Mouse (Mus musculus) megakaryocyte, embryonic 14.5 days (primary cell): Measurements from ENCODE around the gene Pde7b. TPM values are rescaled to one million over a fixed set of nuclear protein-coding genes. Genes with fewer than 3 reads are reported as not detected.

Experiments used
- H3K27me3 ChIP-seq: replicated peaks from 2 replicates; pipeline ENCODE3; 2012; ENCODE audit warnings: inconsistent platforms
- H3K36me3 ChIP-seq: replicated peaks from 2 replicates; pipeline ENCODE3; 2012; ENCODE audit warnings: low read length, inconsistent platforms, mixed read lengths
- H3K4me1 ChIP-seq: 2 replicates; pipeline ENCODE4 v1.6.1; 2012; ENCODE audit warnings: inconsistent platforms
- H3K4me3 ChIP-seq: replicated peaks from 2 replicates; pipeline ENCODE3; 2012; ENCODE audit warnings: moderate library complexity, mild to moderate bottlenecking, inconsistent platforms
- H3K9me3 ChIP-seq: 2 replicates; pipeline ENCODE4 v1.6.1; 2012; ENCODE audit warnings: inconsistent platforms
- FLI1 ChIP-seq: IDR thresholded peaks from 2 replicates; pipeline ENCODE4 v1.6.1; 2012; ENCODE audit warnings: low read length, inconsistent platforms, mixed read lengths
- GATA1 ChIP-seq: IDR thresholded peaks from 3 replicates; pipeline ENCODE4 v1.6.1; 2012; ENCODE audit warnings: mixed read lengths, low read length, inconsistent platforms, borderline replicate concordance
- polyA plus RNA-seq: library from polyadenylated mRNA; stranded (reverse); fragments of >175 nt; gene quantifications from 2 replicates; pipeline ENCODE4 v1.2.3, GENCODE M21; 2012; ENCODE audit warnings: low replicate concordance; ENCODE audit not compliant: insufficient read depth

Gene Pde7b
- polyA plus RNA-seq, 1 experiment, result 0.68 TPM

- peaks cover 10% of the 10 kb centered on the region for H3K27me3 ChIP-seq
- no peak overlapping the region for H3K4me3 ChIP-seq
- no peak for TF ChIP-seq FLI1
- no peak for TF ChIP-seq GATA1
- H3K36me3 ChIP-seq, result no peaks in the 10 kb centered on the region
- H3K4me1 ChIP-seq, result peaks cover 12% of the 10 kb centered on the region
- H3K9me3 ChIP-seq, result no peaks in the 10 kb centered on the region
Measured at GRCm38 (mm10) chr10:20507732-20508412, 217.0 kb downstream of the Pde7b start.

- Histone ChIP-seq H3K4me3 (no peak overlapping the region), H3K9me3 (no peaks in the 10 kb centered on the region), H3K27me3 (peaks cover 9% of the 10 kb centered on the region), H3K4me1 (peaks cover 12% of the 10 kb centered on the region), H3K36me3 (no peaks in the 10 kb centered on the region)
- TF ChIP-seq FLI1 (no peak), GATA1 (no peak)
Measured at GRCm38 (mm10) chr10:20507069-20507468, 217.8 kb downstream of the Pde7b start.

- TF ChIP-seq GATA1, result no peak
- TF ChIP-seq FLI1, result no peak
- no peaks in the 10 kb centered on the region for H3K36me3 ChIP-seq
- no peaks in the 10 kb centered on the region for H3K9me3 ChIP-seq
- H3K27me3 ChIP-seq, result peaks cover 2% of the 10 kb centered on the region
- peaks cover 19% of the 10 kb centered on the region for H3K4me1 ChIP-seq
- no peak overlapping the region for H3K4me3 ChIP-seq
Measured at GRCm38 (mm10) chr10:20505454-20505853, 219.4 kb downstream of the Pde7b start.

- H3K4me1 ChIP-seq, result peaks cover 19% of the 10 kb centered on the region
- no peaks in the 10 kb centered on the region for H3K9me3 ChIP-seq
- H3K27me3 ChIP-seq, result peaks cover 2% of the 10 kb centered on the region
- no peak overlapping the region for H3K4me3 ChIP-seq
- TF ChIP-seq FLI1 (no peak), GATA1 (no peak)
- no peaks in the 10 kb centered on the region for H3K36me3 ChIP-seq
Measured at GRCm38 (mm10) chr10:20504800-20505199, 220.1 kb downstream of the Pde7b start.

GRCm38 (mm10) chr10:20503265-20504025 is 221.4 kb downstream of the Pde7b start:
- Histone ChIP-seq H3K4me3 (no peak overlapping the region), H3K4me1 (peaks cover 19% of the 10 kb centered on the region), H3K27me3 (peaks cover 2% of the 10 kb centered on the region), H3K9me3 (no peaks in the 10 kb centered on the region), H3K36me3 (no peaks in the 10 kb centered on the region)
- TF ChIP-seq FLI1 (no peak), GATA1 (no peak)

GRCm38 (mm10) chr10:20501221-20501620 is 223.7 kb downstream of the Pde7b start:
- no peaks in the 10 kb centered on the region for H3K36me3 ChIP-seq
- H3K4me3 ChIP-seq, result no peak overlapping the region
- TF ChIP-seq FLI1, result no peak
- no peak for TF ChIP-seq GATA1

GRCm38 (mm10) chr10:20495051-20495450 is 229.8 kb downstream of the Pde7b start:
- Histone ChIP-seq H3K36me3 (no peaks in the 10 kb centered on the region), H3K27me3 (peaks cover 1% of the 10 kb centered on the region), H3K9me3 (no peaks in the 10 kb centered on the region), H3K4me3 (no peak overlapping the region), H3K4me1 (peaks cover 9% of the 10 kb centered on the region)
- TF ChIP-seq FLI1 (no peak), GATA1 (no peak)

More at GRCm38 (mm10) chr10:20501221-20501620, 223.7 kb downstream of the Pde7b start:
- Histone ChIP-seq H3K27me3 (peaks cover 1% of the 10 kb centered on the region), H3K9me3 (no peaks in the 10 kb centered on the region), H3K4me1 (peaks cover 12% of the 10 kb centered on the region)

GRCm38 (mm10) chr10:20493826-20494455 is 230.9 kb downstream of the Pde7b start:
- H3K36me3 ChIP-seq, result no peaks in the 10 kb centered on the region
- peaks cover 11% of the 10 kb centered on the region for H3K4me1 ChIP-seq
- no peaks in the 10 kb centered on the region for H3K9me3 ChIP-seq
- H3K4me3 ChIP-seq, result no peak overlapping the region
- peaks cover 1% of the 10 kb centered on the region for H3K27me3 ChIP-seq
- TF ChIP-seq FLI1 (no peak), GATA1 (no peak)

- TF ChIP-seq FLI1 (no peak), GATA1 (no peak)
- H3K36me3 ChIP-seq, result no peaks in the 10 kb centered on the region
- H3K27me3 ChIP-seq, result peaks cover 1% of the 10 kb centered on the region
- H3K4me1 ChIP-seq, result peaks cover 16% of the 10 kb centered on the region
- H3K9me3 ChIP-seq, result no peaks in the 10 kb centered on the region
- H3K4me3 ChIP-seq, result no peak overlapping the region
Measured at GRCm38 (mm10) chr10:20492216-20492964, 232.5 kb downstream of the Pde7b start.
